Mouse (Mus musculus) liver, embryonic 11.5 days (tissue): ENCODE measurements at regions not wholly inside any gene's neighbourhood (a gene's known extent, or its start where the extent isn't known, plus 50 kb on each side); places are given as distances from the start of the nearest gene placed in this dataset.

Source experiments
- ATAC-seq: fragments of 200-750 bp; cut with Nextera tagmentation; replicated peaks from 2 replicates; pipeline ENCODE4 v1.8.0; 2017; ENCODE audit warnings: moderate number of reproducible peaks, mild to moderate bottlenecking, moderate TSS enrichment, moderate library complexity; ENCODE audit not compliant: low FRiP score
- DNase-seq: peaks from one replicate; pipeline ENCODE4 v3.0.0-alpha.2; 2017; ENCODE audit warnings: low spot score
- H3K27ac ChIP-seq: fragments of 300-500 bp; sonication (generic); 2 replicates; pipeline ENCODE4 v1.5.1; 2014; ENCODE audit warnings: mild to moderate bottlenecking, low read depth, low read length, control low read depth
- H3K27me3 ChIP-seq: fragments of 300-500 bp; sonication (generic); replicated peaks from 2 replicates; pipeline ENCODE4 v1.6.1; 2014; ENCODE audit warnings: low read length, mixed read lengths; ENCODE audit not compliant: control insufficient read depth, insufficient read depth
- H3K36me3 ChIP-seq: fragments of 300-500 bp; sonication (generic); 2 replicates; pipeline ENCODE4 v1.6.1; 2014; ENCODE audit warnings: mild to moderate bottlenecking, low read length, moderate library complexity, mixed read lengths; ENCODE audit not compliant: control insufficient read depth, insufficient read depth
- H3K4me1 ChIP-seq: fragments of 300-500 bp; sonication (generic); replicated peaks from 2 replicates; pipeline ENCODE4 v1.6.1; 2014; ENCODE audit warnings: low read length, mixed read lengths; ENCODE audit not compliant: control insufficient read depth, insufficient read depth
- H3K4me2 ChIP-seq: fragments of 300-500 bp; sonication (generic); 2 replicates; pipeline ENCODE4 v1.6.1; 2014; ENCODE audit warnings: mild to moderate bottlenecking, control low read depth, moderate library complexity
- H3K4me3 ChIP-seq: fragments of 300-500 bp; sonication (generic); 2 replicates; pipeline ENCODE4 v1.5.1; 2014; ENCODE audit warnings: low read depth, low read length, control low read depth
- H3K9ac ChIP-seq: fragments of 300-500 bp; sonication (generic); 2 replicates; pipeline ENCODE4 v1.6.1; 2014; ENCODE audit warnings: low read depth, low read length, control low read depth
- H3K9me3 ChIP-seq: fragments of 300-500 bp; sonication (generic); 2 replicates; pipeline ENCODE4 v1.6.1; 2016; ENCODE audit warnings: low read length, inconsistent platforms, mixed read lengths; ENCODE audit not compliant: control insufficient read depth
- WGBS: fragments of 180-500 bp; shearing (Covaris S2); extraction: QIAGEN DNeasy Blood & Tissue Kit; methylation state at CpG from one replicate; pipeline ENCODE4 v1.1.7; 2014; 5-methylcytosine and 5-hydroxymethylcytosine counted together

GRCm38 (mm10) chr8:116065327-116065726, 357.7 kb upstream of the Maf start:
- no peak for ATAC-seq
- 89% methylated on average over 7 of the region's 7 CpGs for WGBS
- Histone ChIP-seq H3K36me3 (no peaks in the 10 kb centered on the region), H3K4me3 (no peak overlapping the region), H3K4me1 (no peaks in the 10 kb centered on the region), H3K9me3 (no peaks in the 10 kb centered on the region), H3K27ac (no peak overlapping the region), H3K4me2 (no peak overlapping the region), H3K9ac (no peak overlapping the region), H3K27me3 (no peaks in the 10 kb centered on the region)
- no peak for DNase-seq

- H3K27me3 ChIP-seq: no peaks in the 10 kb centered on the region
- no peaks in the 10 kb centered on the region for H3K4me1 ChIP-seq
- no peaks in the 10 kb centered on the region for H3K9me3 ChIP-seq
- ATAC-seq (no peak), DNase-seq (no peak)
- H3K4me2 ChIP-seq: no peak overlapping the region
- WGBS: 87% methylated on average over 11 of the region's 11 CpGs
- no peaks in the 10 kb centered on the region for H3K36me3 ChIP-seq
- H3K27ac ChIP-seq: no peak overlapping the region
- H3K9ac ChIP-seq: no peak overlapping the region
- no peak overlapping the region for H3K4me3 ChIP-seq
Measured at GRCm38 (mm10) chr8:116064562-116064961, 357.0 kb upstream of the Maf start.

DNA sequence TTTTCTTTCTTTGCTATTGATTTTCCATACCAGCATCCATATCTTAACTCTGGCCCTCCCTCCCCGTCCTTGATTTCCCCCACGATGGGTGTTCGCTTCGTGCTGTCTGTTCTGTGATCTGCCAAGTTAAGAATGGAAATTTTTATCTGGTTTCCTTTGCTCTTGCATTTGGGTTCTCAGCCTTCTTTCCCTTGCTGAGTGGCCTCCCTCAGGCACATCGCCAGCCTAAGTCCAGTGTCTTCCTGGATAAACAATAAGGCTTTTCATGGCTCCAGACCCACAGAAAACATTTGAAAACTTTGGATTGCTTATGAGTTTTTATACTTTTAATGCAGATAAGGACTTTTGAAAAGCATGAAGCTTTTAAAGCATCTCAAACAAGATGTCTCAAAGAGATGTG, 355.9 kb upstream of the Maf start:
- H3K9me3 ChIP-seq: no peaks in the 10 kb centered on the region
- no peak overlapping the region for H3K27ac ChIP-seq
- no peak overlapping the region for H3K4me3 ChIP-seq
- no peak for DNase-seq
- 89% methylated on average over 5 of the region's 5 CpGs for WGBS
- no peak overlapping the region for H3K4me2 ChIP-seq
- ATAC-seq: no peak
- no peaks in the 10 kb centered on the region for H3K4me1 ChIP-seq
- H3K36me3 ChIP-seq: no peaks in the 10 kb centered on the region
- no peak overlapping the region for H3K9ac ChIP-seq
- H3K27me3 ChIP-seq: no peaks in the 10 kb centered on the region

GRCm38 (mm10) chr8:116053483-116053882, 345.9 kb upstream of the Maf start:
- no peaks in the 10 kb centered on the region for H3K27me3 ChIP-seq
- no peaks in the 10 kb centered on the region for H3K36me3 ChIP-seq
- no peak overlapping the region for H3K9ac ChIP-seq
- WGBS: 66% methylated on average over 7 of the region's 7 CpGs
- no peak overlapping the region for H3K4me3 ChIP-seq
- DNase-seq (no peak), ATAC-seq (no peak)
- H3K9me3 ChIP-seq: no peaks in the 10 kb centered on the region
- H3K4me2 ChIP-seq: no peak overlapping the region
- H3K27ac ChIP-seq: no peak overlapping the region
- no peaks in the 10 kb centered on the region for H3K4me1 ChIP-seq

DNA sequence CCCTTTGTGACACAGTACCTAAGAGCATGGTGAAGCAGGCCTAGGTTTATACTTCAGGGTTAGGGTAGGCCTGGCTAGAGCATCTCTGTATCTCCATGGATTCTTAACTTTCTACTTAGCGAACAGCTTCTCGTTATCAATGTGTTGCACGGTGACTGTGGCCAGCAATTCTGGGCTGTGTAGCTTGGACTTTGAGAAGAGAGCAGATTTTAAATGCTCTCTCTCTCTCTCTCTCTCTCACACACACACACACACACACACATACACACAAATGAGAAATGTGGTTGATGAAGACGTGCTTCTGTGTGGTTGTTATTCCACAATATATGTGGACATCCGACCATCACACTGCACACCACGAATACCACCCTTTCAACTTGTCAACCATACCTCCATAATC, 345.4 kb upstream of the Maf start:
- Histone ChIP-seq H3K4me3 (no peak overlapping the region), H3K36me3 (no peaks in the 10 kb centered on the region), H3K27me3 (no peaks in the 10 kb centered on the region), H3K4me1 (no peaks in the 10 kb centered on the region), H3K9me3 (no peaks in the 10 kb centered on the region), H3K4me2 (no peak overlapping the region), H3K27ac (no peak overlapping the region), H3K9ac (no peak overlapping the region)
- ATAC-seq: no peak
- WGBS: 81% methylated on average over 6 of the region's 6 CpGs
- no peak for DNase-seq

DNA sequence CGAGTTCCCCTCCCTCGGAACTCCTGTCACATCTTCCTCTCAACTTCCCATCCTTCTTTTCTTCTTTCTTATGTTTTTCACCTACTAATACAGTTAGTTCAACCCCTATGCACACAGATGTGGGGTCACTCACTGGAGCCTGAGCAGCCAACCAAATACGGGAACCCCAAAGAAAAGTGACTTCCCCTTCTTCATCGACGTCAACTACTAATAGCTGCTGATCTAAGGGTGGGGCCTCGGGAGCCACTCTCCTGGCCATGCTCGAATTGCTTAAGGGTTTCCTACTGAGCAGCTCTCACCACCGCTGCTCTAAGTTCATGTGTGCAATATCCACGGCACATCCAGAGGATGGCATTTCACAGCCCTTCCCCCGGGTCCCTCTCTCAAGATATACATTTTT, 340.9 kb upstream of the Maf start:
- Histone ChIP-seq H3K4me2 (no peak overlapping the region), H3K9ac (no peak overlapping the region), H3K4me1 (no peaks in the 10 kb centered on the region), H3K4me3 (no peak overlapping the region), H3K36me3 (no peaks in the 10 kb centered on the region), H3K27ac (no peak overlapping the region), H3K27me3 (no peaks in the 10 kb centered on the region), H3K9me3 (no peaks in the 10 kb centered on the region)
- ATAC-seq: no peak
- DNase-seq: no peak
- 72% methylated on average over 10 of the region's 10 CpGs for WGBS

GRCm38 (mm10) chr8:116046859-116047258, 339.3 kb upstream of the Maf start:
- no peak overlapping the region for H3K9ac ChIP-seq
- DNase-seq: no peak
- 62% methylated on average over 3 of the region's 3 CpGs for WGBS
- no peaks in the 10 kb centered on the region for H3K9me3 ChIP-seq
- no peaks in the 10 kb centered on the region for H3K4me1 ChIP-seq
- H3K4me3 ChIP-seq: no peak overlapping the region
- no peak overlapping the region for H3K27ac ChIP-seq
- ATAC-seq: no peak
- H3K27me3 ChIP-seq: no peaks in the 10 kb centered on the region
- H3K4me2 ChIP-seq: no peak overlapping the region
- H3K36me3 ChIP-seq: no peaks in the 10 kb centered on the region

DNA sequence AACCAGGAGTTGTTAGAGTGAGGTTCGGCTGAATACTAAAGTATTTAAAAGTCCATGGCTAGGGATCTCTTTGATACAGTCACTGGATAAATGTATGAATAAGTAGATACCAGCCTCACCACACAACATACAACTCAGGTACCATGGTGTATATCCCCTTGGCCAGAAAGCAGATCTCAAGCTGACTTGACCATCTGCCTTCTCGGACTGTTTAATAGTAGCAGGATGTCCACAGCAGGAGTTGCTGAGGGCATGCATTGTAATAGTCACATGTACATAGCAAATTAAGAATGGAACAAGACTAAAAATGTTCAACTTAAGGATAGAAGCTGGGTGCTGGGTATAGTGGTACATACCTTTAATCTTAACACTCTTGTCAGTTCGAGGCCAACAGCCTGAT, 337.9 kb upstream of the Maf start:
- no peaks in the 10 kb centered on the region for H3K9me3 ChIP-seq
- no peaks in the 10 kb centered on the region for H3K4me1 ChIP-seq
- no peak overlapping the region for H3K9ac ChIP-seq
- H3K36me3 ChIP-seq: no peaks in the 10 kb centered on the region
- H3K27me3 ChIP-seq: no peaks in the 10 kb centered on the region
- DNase-seq (no peak), ATAC-seq (no peak)
- WGBS: 84% methylated on average over 3 of the region's 3 CpGs
- H3K4me2 ChIP-seq: no peak overlapping the region
- H3K4me3 ChIP-seq: no peak overlapping the region
- H3K27ac ChIP-seq: no peak overlapping the region

DNA sequence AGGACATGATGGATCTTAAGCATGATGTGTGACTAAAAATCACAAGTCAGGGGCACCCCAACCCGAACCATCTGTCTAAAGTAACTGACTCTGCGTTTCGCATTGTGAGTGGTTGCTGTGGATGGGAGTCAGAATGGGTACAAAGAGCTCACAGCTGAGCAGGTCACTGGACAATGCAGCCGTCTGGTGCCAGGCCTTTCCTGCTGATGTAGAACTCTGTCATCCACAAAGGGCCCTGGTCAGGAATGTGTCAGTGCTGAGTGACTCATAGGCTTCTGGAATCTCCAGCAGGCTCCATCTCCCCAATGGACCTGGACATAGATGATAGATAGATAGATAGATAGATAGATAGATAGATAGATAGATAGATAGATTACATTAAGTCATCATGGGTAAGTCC, 335.8 kb upstream of the Maf start:
- no peak for ATAC-seq
- Histone ChIP-seq H3K4me2 (no peak overlapping the region), H3K4me1 (no peaks in the 10 kb centered on the region), H3K27ac (no peak overlapping the region), H3K27me3 (no peaks in the 10 kb centered on the region), H3K4me3 (no peak overlapping the region), H3K9me3 (no peaks in the 10 kb centered on the region), H3K9ac (no peak overlapping the region), H3K36me3 (no peaks in the 10 kb centered on the region)
- WGBS: 88% methylated on average over 4 of the region's 4 CpGs
- no peak for DNase-seq
